Mouse (Mus musculus) thymus, postnatal 36 days (tissue): ENCODE results near the gene Pon3.

Source experiments
- DNase-seq, 2 experiments: peaks; one replicate each; pipeline ENCODE4 v3.0.0; 2022; ENCODE audit warnings: mixed read lengths in 2 of 2

Gene Pon3

DNA sequence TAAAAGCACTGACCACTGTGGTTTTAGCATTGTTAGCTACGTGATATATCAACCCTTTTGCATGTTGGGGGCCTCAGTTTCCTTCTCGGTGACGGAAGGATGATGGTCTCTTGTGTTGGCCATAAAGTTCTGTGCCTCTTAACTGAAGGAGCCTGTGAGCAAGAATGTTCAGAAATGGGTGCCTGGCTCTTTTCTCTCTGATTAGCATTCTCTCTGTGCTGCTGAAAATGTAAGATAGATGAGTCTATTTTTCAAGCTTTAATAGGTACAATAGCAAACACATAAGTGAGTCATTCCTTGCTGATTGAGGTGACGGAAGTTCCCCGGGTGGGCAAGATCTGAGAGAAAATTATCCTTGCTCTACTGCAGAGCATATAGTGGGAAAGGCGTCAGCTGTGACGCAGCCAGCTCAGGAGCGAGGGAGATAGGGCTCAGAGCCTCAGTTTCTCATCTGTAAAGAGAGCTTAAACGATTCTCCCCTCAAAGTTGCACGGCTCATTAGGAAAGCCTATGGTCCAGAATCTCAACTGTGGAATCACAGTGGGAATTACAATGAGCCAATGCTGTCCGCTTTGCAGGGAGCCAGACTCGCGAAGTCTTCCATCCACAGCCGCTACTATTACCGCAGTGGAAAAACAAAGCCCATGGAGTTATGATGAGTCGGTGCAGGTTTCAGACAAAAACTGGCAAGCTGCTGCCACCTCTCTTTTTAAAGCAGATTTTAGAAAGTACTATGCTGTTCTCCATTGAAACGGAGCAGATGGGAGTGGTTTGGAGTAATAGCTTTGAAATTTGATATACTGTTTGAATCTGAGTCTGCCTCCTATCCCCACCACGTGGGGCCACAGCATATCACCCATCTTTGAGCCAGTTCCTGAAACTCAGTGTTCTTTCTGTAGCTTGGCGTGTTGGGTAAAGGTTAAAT, 77.9 kb downstream of the Pon3 start:
- DNase-seq = no peak

- no peak for DNase-seq
Measured at GRCm38 (mm10) chr6:5174179-5174812, 81.8 kb downstream of the Pon3 start.

GRCm38 (mm10) chr6:5172571-5172970, 83.5 kb downstream of the Pon3 start:
- no peak for DNase-seq

- DNase-seq = no peak
Measured at GRCm38 (mm10) chr6:5171418-5171817, 84.7 kb downstream of the Pon3 start.
